Mouse (Mus musculus) E14TG2a.4 (cell line): ENCODE data around the gene Rdh16.
"Not testable (repeated sequence)": the region's sequence is repeated elsewhere in the genome, so short reads cannot be mapped to it uniquely, and the experiment has no call there.

Source experiments
- CTCF ChIP-seq: conservative IDR thresholded peaks from 2 replicates; pipeline ENCODE4 v1.5.1; 2014; ENCODE audit warnings: low read length
- NANOG ChIP-seq: IDR thresholded peaks from 2 replicates; pipeline ENCODE4 v1.6.1; 2014; ENCODE audit warnings: borderline replicate concordance, low read length, mixed read lengths

- not testable (repeated sequence) for TF ChIP-seq CTCF, NANOG
Measured at GRCm38 (mm10) chr10:127893163-127894022, 92.4 kb downstream of the Rdh16 start.
